Mouse (Mus musculus) cortical plate, adult 2 months (tissue): ENCODE results near the gene Cd59a.

Experiments used
- CTCF ChIP-seq: fragments of 200-500 bp; IDR thresholded peaks from 2 replicates; pipeline ENCODE4 v1.5.1; 2011; ENCODE audit warnings: mild to moderate bottlenecking, control low read depth, low read length; ENCODE audit not compliant: insufficient read depth; ENCODE audit errors: extremely low read depth
- POLR2A ChIP-seq: fragments of 200-500 bp; IDR thresholded peaks from 2 replicates; pipeline ENCODE4 v1.6.1; 2011; ENCODE audit warnings: mild to moderate bottlenecking, low read length, control low read depth; ENCODE audit not compliant: insufficient read depth; ENCODE audit errors: extremely low read depth

DNA sequence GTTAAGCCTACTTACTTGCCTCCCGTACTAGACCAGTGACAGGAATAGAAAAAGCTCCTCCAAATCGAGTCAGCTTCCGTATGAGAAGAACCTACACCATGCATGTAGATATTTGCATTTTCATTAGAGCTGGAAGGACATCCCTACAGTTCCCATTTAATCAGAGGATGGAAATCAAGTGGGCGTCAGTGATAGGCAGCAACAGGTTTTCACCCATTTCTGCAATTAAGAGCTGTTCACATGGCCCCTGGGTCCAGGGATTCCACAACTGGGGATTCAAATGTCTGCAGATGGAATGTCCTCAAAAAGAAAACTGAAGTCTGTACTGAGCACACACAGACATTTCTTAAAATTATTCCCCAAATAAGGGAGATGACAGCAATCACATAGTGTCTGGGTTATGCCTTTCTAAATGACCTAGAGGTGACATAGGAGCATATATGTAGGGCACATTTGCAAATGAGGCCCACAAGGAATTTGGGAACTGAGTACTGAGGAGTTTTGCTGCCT lies 68.4 kb downstream of the Cd59a start:
- TF ChIP-seq CTCF (no peak), POLR2A (no peak)
